Mouse (Mus musculus) spleen, adult 2 months (tissue): Measurements from ENCODE around the gene Trim47.

Source experiments
- CTCF ChIP-seq: fragments of 200-500 bp; IDR thresholded peaks from 2 replicates; pipeline ENCODE4 v1.5.1; 2011; ENCODE audit warnings: mild to moderate bottlenecking, inconsistent platforms; ENCODE audit not compliant: insufficient read depth, insufficient read length, insufficient replicate concordance; ENCODE audit errors: extremely low read depth
- POLR2A ChIP-seq: fragments of 200-500 bp; IDR thresholded peaks from 2 replicates; pipeline ENCODE4 v1.6.1; 2011; ENCODE audit warnings: low read depth, low read length, inconsistent platforms

- TF ChIP-seq CTCF (no peak), POLR2A (no peak)
These were observed 71.1 kb downstream of the Trim47 start for GRCm38 (mm10) chr11:116055873-116056272.
